Mouse (Mus musculus) heart, postnatal 0 days (tissue): Measurements from ENCODE around the gene Sp9. TPM values are rescaled to one million over a fixed set of nuclear protein-coding genes. Genes with fewer than 3 reads are reported as not detected.

ENCODE experiments used
- ATAC-seq: fragments of 200-750 bp; cut with Nextera tagmentation; 2 replicates; pipeline ENCODE4 v1.8.0; 2017; ENCODE audit warnings: low read depth, moderate number of reproducible peaks, moderate library complexity; ENCODE audit not compliant: insufficient read depth
- DNase-seq: peaks from one replicate; pipeline ENCODE4 v3.0.0-alpha.2; 2016; ENCODE audit warnings: low spot score
- H3K27ac ChIP-seq: fragments of 300-500 bp; sonication (generic); 2 replicates; pipeline ENCODE4 v1.5.1; 2014; ENCODE audit warnings: low read depth, mild to moderate bottlenecking
- H3K27me3 ChIP-seq: fragments of 300-500 bp; sonication (generic); 2 replicates; pipeline ENCODE4 v1.6.1; 2014; ENCODE audit warnings: low read length, mixed read lengths; ENCODE audit not compliant: control insufficient read depth, insufficient read depth
- H3K36me3 ChIP-seq: fragments of 300-500 bp; sonication (generic); replicated peaks from 2 replicates; pipeline ENCODE4 v1.6.1; 2014; ENCODE audit warnings: low read length, mixed read lengths; ENCODE audit not compliant: control insufficient read depth, insufficient read depth
- H3K4me1 ChIP-seq: fragments of 300-500 bp; sonication (generic); 2 replicates; pipeline ENCODE4 v1.6.1; 2014; ENCODE audit warnings: antibody characterized with exemption; ENCODE audit not compliant: control insufficient read depth, insufficient read depth
- H3K4me2 ChIP-seq: fragments of 300-500 bp; sonication (generic); 2 replicates; pipeline ENCODE4 v1.6.1; 2014; ENCODE audit warnings: low read depth, mild to moderate bottlenecking, low read length, moderate library complexity
- H3K4me3 ChIP-seq: fragments of 300-500 bp; sonication (generic); 2 replicates; pipeline ENCODE4 v1.5.1; 2014; ENCODE audit warnings: low read depth, low read length
- H3K9ac ChIP-seq: fragments of 300-500 bp; sonication (generic); replicated peaks from 2 replicates; pipeline ENCODE4 v1.6.1; 2014; ENCODE audit warnings: low read depth, low read length, mixed read lengths
- H3K9me3 ChIP-seq: fragments of 300-500 bp; sonication (generic); replicated peaks from 2 replicates; pipeline ENCODE4 v1.6.1; 2016; ENCODE audit warnings: low read length; ENCODE audit not compliant: control insufficient read depth
- CTCF ChIP-seq: IDR thresholded peaks from 2 replicates; pipeline ENCODE4 v1.5.1; 2016; ENCODE audit warnings: antibody characterized with exemption, control low read depth, low read depth
- EP300 ChIP-seq: IDR thresholded peaks from 2 replicates; pipeline ENCODE4 v1.6.1; 2016; ENCODE audit warnings: antibody characterized with exemption, low read depth
- WGBS: fragments of 180-500 bp; shearing (Covaris S2); extraction: QIAGEN DNeasy Blood & Tissue Kit; methylation state at CpG from one replicate; pipeline ENCODE4 v1.1.7; 2014; 5-methylcytosine and 5-hydroxymethylcytosine counted together
- polyA plus RNA-seq: library from polyadenylated mRNA; unstranded; fragments of >200 nt; fragmentation: Nextera tagmentation; extraction: Ambion mirVana; gene quantifications from 2 replicates; pipeline ENCODE4 v1.2.1, GENCODE M21; 2015
- total RNA-seq: library from RNA; depleted of rRNA; stranded (reverse); fragments of >200 nt; gene quantifications from 2 replicates; pipeline ENCODE4 v1.2.3, GENCODE M21; 2014; ENCODE audit warnings: low replicate concordance

Gene Sp9
- total and polyA plus RNA-seq, 2 experiments from 2014 or later = not detected

- ATAC-seq = no peak
These were observed 3.9 kb upstream of the Sp9 start for GRCm38 (mm10) chr2:73267818-73268217.

GRCm38 (mm10) chr2:73268281-73268680 lies 3.4 kb upstream of the Sp9 start:
- ATAC-seq (no peak), DNase-seq (no peak)
- no peak overlapping the region for H3K27ac ChIP-seq
- no peak overlapping the region for H3K9ac ChIP-seq
- peaks cover 12% of the 10 kb centered on the region for H3K4me1 ChIP-seq
- peaks cover 93% of the 10 kb centered on the region for H3K27me3 ChIP-seq
- H3K4me2 ChIP-seq = no peak overlapping the region
- TF ChIP-seq EP300 (no peak), CTCF (no peak)
- H3K36me3 ChIP-seq = no peaks in the 10 kb centered on the region
- H3K9me3 ChIP-seq = no peaks in the 10 kb centered on the region
- 10% methylated on average over 12 of the region's 12 CpGs for WGBS
- H3K4me3 ChIP-seq = no peak overlapping the region

More at GRCm38 (mm10) chr2:73267818-73268217, 3.9 kb upstream of the Sp9 start:
- no peak for DNase-seq
- WGBS = 13% methylated on average over 4 of the region's 4 CpGs
- Histone ChIP-seq H3K4me1 (peaks cover 9% of the 10 kb centered on the region), H3K27me3 (peaks cover 93% of the 10 kb centered on the region), H3K4me3 (no peak overlapping the region), H3K9ac (no peak overlapping the region), H3K27ac (no peak overlapping the region), H3K36me3 (no peaks in the 10 kb centered on the region), H3K4me2 (no peak overlapping the region), H3K9me3 (no peaks in the 10 kb centered on the region)
- TF ChIP-seq EP300 (no peak), CTCF (no peak)

DNA sequence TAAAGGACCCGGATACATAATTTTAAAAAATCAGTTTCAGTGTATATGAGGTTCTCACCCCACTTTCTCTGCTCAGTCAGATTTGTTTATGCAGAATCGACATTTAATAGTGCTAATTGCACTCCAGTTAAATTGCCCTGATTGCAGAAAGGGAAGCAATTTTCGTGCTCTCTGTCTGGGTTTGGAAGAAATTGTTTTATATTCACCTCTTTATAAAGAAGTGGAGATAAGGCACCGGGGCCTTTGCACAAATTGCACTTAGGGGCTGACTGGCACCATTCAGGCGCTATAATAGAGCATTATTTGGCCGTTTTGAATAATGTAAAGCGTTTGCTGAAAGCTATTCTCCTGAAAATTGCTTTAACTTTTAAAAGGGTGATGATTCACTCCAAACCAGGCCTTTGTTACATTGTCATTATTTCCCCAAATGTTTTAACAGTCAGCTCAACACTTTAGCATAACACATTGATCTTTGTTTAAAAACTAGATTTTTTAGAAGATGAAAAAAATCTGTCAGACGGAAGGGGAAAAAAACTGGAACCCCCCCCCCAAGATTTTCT lies 2.8 kb upstream of the Sp9 start:
- no peak overlapping the region for H3K4me3 ChIP-seq
- no peak for TF ChIP-seq EP300
- no peak for TF ChIP-seq CTCF
- no peak overlapping the region for H3K4me2 ChIP-seq
- peaks cover 18% of the 10 kb centered on the region for H3K4me1 ChIP-seq
- 13% methylated on average over 8 of the region's 8 CpGs for WGBS
- peaks cover 93% of the 10 kb centered on the region for H3K27me3 ChIP-seq
- no peaks in the 10 kb centered on the region for H3K36me3 ChIP-seq
- H3K9ac ChIP-seq = no peak overlapping the region
- ATAC-seq (no peak), DNase-seq (no peak)
- H3K27ac ChIP-seq = no peak overlapping the region
- no peaks in the 10 kb centered on the region for H3K9me3 ChIP-seq

- H3K4me3 ChIP-seq = no peak overlapping the region
- no peak overlapping the region for H3K4me2 ChIP-seq
- no peak overlapping the region for H3K9ac ChIP-seq
- H3K4me1 ChIP-seq = peaks cover 18% of the 10 kb centered on the region
- no peak overlapping the region for H3K27ac ChIP-seq
- H3K9me3 ChIP-seq = no peaks in the 10 kb centered on the region
- no peak for ATAC-seq
- H3K27me3 ChIP-seq = peaks cover 93% of the 10 kb centered on the region
- no peaks in the 10 kb centered on the region for H3K36me3 ChIP-seq
- no peak for TF ChIP-seq EP300
- TF ChIP-seq CTCF = no peak
- DNase-seq = no peak
- 2% methylated on average over 16 of the region's 17 CpGs for WGBS
These were observed 2.1 kb upstream of the Sp9 start for GRCm38 (mm10) chr2:73269666-73270065.

DNA sequence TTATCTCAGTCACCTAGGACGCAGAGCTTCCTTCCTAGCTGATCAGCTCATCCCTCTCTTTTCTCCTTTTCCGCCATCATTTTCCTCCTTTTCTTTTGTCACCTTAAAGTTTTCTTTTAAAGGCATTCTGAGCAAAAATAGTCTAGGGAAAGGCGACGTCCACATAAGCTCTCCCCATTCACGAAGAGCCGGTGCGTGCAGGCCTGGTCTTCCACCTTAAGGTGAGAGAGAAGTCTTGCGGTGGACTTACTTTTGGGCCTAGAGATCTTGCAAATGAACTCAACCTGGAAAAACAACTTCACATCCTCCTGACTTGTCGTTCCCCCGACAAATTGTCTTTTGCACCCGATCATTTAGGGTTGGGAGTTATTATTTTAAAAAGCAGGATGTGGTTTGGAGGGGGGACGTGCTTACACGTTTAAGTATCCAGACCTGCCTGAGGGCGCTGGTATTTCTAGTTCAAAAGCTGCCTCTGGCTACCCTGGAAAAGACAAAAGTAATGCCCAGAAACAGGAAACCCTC lies 1.6 kb upstream of the Sp9 start:
- ATAC-seq = no peak
- Histone ChIP-seq H3K9me3 (no peaks in the 10 kb centered on the region), H3K4me2 (no peak overlapping the region), H3K4me1 (peaks cover 18% of the 10 kb centered on the region), H3K27ac (no peak overlapping the region), H3K9ac (no peak overlapping the region), H3K36me3 (no peaks in the 10 kb centered on the region), H3K27me3 (peaks cover 92% of the 10 kb centered on the region), H3K4me3 (no peak overlapping the region; the same call in 1 of the 2 replicates)
- WGBS = 6% methylated on average over 14 of the region's 14 CpGs
- TF ChIP-seq EP300 = no peak
- TF ChIP-seq CTCF = no peak
- DNase-seq = no peak
